Mouse (Mus musculus) spleen, adult 2 months (tissue): ENCODE results near the gene Igfbp5. TPM values are rescaled to one million over a fixed set of nuclear protein-coding genes. Genes with fewer than 3 reads are reported as not detected.

Experiments used
- DNase-seq, 2 experiments: peaks; one replicate each; pipeline versions ENCODE4 v3.0.0 to v3.0.0-alpha.2; 2012 to 2021; ENCODE audit warnings: low spot score in 2 of 2, low read depth in 1 of 2
- H3K27ac ChIP-seq: fragments of 200-500 bp; 2 replicates; pipeline ENCODE4 v1.5.1; 2012; ENCODE audit warnings: low read length, inconsistent platforms; ENCODE audit not compliant: insufficient read depth
- H3K27me3 ChIP-seq: fragments of 200-500 bp; 2 replicates; pipeline ENCODE4 v1.6.1; 2012; ENCODE audit warnings: mild to moderate bottlenecking, moderate library complexity, low read length, inconsistent platforms; ENCODE audit not compliant: control insufficient read depth, insufficient read depth
- H3K36me3 ChIP-seq: fragments of 200-500 bp; 2 replicates; pipeline ENCODE4 v1.6.1; 2012; ENCODE audit warnings: mild to moderate bottlenecking, low read length, inconsistent platforms; ENCODE audit not compliant: control insufficient read depth, insufficient read depth
- H3K4me1 ChIP-seq: fragments of 200-500 bp; 2 replicates; pipeline ENCODE4 v1.6.1; 2011; ENCODE audit warnings: inconsistent platforms; ENCODE audit not compliant: control insufficient read depth, insufficient read depth, insufficient read length
- H3K4me3 ChIP-seq: fragments of 200-500 bp; 2 replicates; pipeline ENCODE4 v1.5.1; 2011; ENCODE audit warnings: mild to moderate bottlenecking, inconsistent platforms; ENCODE audit not compliant: insufficient read depth, insufficient read length; ENCODE audit errors: extremely low read depth
- CTCF ChIP-seq: fragments of 200-500 bp; IDR thresholded peaks from 2 replicates; pipeline ENCODE4 v1.5.1; 2011; ENCODE audit warnings: mild to moderate bottlenecking, inconsistent platforms; ENCODE audit not compliant: insufficient read depth, insufficient read length, insufficient replicate concordance; ENCODE audit errors: extremely low read depth
- POLR2A ChIP-seq: fragments of 200-500 bp; IDR thresholded peaks from 2 replicates; pipeline ENCODE4 v1.6.1; 2011; ENCODE audit warnings: low read depth, low read length, inconsistent platforms
- WGBS: fragments of 180-500 bp; shearing (Covaris S2); methylation state at CpG from one replicate; pipeline ENCODE4 v1.1.7; 2018; 5-methylcytosine and 5-hydroxymethylcytosine counted together
- polyA plus RNA-seq: library from polyadenylated mRNA; depleted of rRNA; stranded (reverse); fragments of >200 nt; gene quantifications from 2 replicates; pipeline ENCODE4 v1.2.3, GENCODE M21; 2012

Igfbp5 gene
- polyA plus RNA-seq, 1 experiment, result 8.8 TPM

DNA sequence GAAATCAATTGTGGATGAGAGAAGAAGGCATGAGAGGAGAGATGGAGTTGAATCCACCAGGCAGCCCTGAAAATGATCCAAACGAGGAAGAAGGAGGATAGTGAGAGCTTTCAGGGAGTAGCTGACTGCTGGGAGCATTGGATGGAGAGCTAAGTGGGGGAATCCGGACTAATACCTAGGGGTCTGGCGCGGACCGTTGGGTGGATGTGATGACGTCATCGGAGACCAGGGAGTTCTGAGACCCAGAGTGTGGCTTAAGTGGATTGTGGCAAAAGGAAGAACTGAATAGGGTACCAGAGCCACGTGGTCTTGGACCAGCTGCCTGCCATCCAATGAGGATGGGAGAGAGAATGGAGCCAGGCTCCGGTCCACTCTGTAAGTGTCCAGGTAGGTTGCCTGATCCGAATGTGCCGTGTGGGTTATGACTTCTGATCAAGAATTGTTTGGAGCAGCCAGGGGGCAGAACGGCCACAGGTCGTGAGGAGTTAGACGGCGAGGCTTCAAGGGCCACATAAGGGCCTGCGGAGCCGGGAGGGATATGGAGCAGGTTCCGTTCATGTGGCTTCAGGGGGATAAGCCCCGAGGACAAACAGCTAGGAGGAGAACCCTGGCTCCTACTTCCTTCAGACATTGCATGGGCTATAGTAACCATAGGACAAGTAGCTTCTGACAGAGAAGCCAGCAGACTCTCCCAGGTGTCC is 18.3 kb downstream of the Igfbp5 start:
- Histone ChIP-seq H3K27me3 (no peaks in the 10 kb centered on the region), H3K4me3 (no peak overlapping the region)

DNA sequence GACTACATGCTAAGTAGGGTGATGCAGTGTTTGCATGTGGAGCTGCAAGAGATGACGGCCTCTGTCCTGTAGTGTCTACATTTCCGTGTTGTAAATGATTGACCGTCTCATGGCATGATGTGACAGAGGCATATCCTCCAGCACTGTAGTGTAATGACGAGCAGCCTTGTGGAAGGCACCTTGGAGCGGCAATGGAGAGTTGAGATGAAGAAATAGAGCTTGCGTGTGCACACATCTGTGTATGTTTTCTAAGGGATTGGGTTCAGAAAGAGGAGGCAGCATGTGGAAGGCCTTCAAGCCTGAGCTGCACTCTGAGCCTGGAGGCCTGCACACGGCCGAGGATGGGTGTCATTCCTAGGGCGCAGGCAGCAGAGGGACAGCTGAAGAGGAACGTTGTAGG is 19.0 kb downstream of the Igfbp5 start:
- DNase-seq, result no peak
- no peak for TF ChIP-seq POLR2A
- no peak for TF ChIP-seq CTCF
- no peaks in the 10 kb centered on the region for H3K4me1 ChIP-seq
- no peak overlapping the region for H3K27ac ChIP-seq
- no peaks in the 10 kb centered on the region for H3K27me3 ChIP-seq
- WGBS, result 86% methylated on average over 10 of the region's 10 CpGs
- H3K4me3 ChIP-seq, result no peak overlapping the region
- no peaks in the 10 kb centered on the region for H3K36me3 ChIP-seq

More for the DNA sequence above, 18.3 kb downstream of the Igfbp5 start:
- Histone ChIP-seq H3K36me3 (no peaks in the 10 kb centered on the region), H3K4me1 (no peaks in the 10 kb centered on the region), H3K27ac (no peak overlapping the region)
- 84% methylated on average over 19 of the region's 19 CpGs for WGBS
- TF ChIP-seq POLR2A, result no peak
- no peak for TF ChIP-seq CTCF
- no peak for DNase-seq

DNA sequence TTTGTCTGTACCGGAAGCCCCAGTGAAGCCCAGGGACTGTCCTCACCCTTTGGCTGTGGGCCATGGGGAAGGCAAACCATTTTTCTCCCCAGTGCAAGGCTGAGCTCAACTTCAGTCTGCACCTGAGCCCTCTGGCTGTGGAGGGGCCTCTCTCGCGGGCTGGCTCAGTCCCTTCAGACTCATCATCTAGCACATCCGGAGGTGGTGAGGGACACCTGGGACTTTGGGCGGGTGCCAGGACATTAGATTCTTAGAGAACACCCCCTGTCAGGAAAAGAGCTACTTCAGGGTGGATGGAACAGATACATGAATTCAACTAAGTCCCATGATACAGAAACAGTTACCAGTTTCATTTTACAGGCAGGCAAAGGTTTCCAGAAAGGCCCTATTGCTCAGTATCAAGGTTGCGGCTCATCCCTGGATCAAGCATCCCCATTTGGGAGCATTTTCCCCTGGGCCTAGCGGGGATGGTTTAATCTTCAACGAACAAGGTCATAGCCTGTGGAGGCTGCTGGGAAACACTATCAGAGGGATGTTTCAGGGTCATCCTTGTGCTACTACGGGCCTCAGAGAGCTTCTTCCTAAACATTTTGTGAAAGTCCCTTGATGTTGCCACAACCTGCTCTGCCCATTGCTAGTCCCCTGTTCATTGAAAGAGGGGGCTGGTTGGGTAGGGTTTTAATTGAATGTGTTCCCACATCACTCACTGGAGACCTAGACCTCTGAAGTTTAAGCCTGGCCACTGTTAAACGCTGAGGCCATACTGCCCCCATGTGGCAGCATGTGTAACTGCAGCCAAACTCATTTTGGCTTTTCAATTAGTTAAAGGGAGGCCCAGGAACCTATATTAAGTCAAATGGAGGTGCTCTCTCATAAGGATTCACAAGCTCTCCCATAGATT is 20.1 kb downstream of the Igfbp5 start:
- TF ChIP-seq POLR2A (no peak), CTCF (peak; percentile 67; the same call in 1 of the 2 replicates)
- 66% methylated on average over 10 of the region's 10 CpGs for WGBS
- Histone ChIP-seq H3K4me3 (no peak overlapping the region), H3K27ac (no peak overlapping the region), H3K27me3 (no peaks in the 10 kb centered on the region), H3K4me1 (no peaks in the 10 kb centered on the region), H3K36me3 (no peaks in the 10 kb centered on the region)
- no peak for DNase-seq

DNA sequence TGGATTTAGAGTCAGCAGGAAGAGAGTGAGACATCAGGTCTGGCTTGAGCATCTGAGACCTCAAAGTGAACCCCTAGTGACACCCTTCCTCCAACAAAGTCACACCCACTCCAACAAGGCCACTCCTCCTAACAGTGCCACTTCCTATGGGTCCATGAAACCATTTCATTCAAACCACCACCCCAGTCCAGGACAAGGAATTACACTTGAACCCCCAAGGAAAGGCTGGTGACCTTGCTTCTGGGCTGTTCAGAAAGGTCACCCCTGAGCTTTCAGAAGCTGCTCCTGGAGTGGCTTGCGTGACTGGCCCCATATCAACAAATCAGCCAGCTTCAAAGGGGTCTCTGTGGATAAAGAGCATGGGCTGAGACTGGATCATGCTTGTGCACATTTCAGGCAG is 20.9 kb downstream of the Igfbp5 start:
- DNase-seq, result no peak
- Histone ChIP-seq H3K4me3 (no peak overlapping the region), H3K27ac (no peak overlapping the region), H3K4me1 (no peaks in the 10 kb centered on the region), H3K36me3 (no peaks in the 10 kb centered on the region), H3K27me3 (no peaks in the 10 kb centered on the region)
- TF ChIP-seq CTCF (no peak), POLR2A (no peak)
- 94% methylated on average over 1 of the region's 1 CpGs for WGBS

DNA sequence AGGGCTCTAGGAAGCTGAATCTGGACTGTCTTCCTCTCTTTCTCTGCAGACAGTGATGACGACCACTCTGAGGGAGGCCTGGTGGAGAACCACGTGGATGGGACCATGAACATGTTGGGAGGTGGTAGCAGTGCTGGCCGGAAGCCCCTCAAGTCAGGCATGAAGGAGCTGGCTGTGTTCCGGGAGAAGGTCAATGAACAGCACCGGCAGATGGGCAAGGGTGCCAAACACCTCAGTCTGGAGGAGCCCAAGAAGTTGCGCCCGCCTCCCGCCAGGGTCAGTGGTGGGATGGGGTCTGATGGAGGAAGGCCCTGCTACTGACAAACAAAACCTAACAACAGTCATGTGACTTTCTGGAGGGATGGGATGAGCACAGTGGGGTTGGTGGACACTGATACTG is 25.6 kb downstream of the Igfbp5 start:
- no peak for DNase-seq
- H3K27me3 ChIP-seq, result no peaks in the 10 kb centered on the region
- H3K4me3 ChIP-seq, result no peak overlapping the region
- H3K4me1 ChIP-seq, result no peaks in the 10 kb centered on the region
- no peak overlapping the region for H3K27ac ChIP-seq
- TF ChIP-seq CTCF (no peak), POLR2A (no peak)
- H3K36me3 ChIP-seq, result no peaks in the 10 kb centered on the region
- WGBS, result 87% methylated on average over 8 of the region's 8 CpGs

DNA sequence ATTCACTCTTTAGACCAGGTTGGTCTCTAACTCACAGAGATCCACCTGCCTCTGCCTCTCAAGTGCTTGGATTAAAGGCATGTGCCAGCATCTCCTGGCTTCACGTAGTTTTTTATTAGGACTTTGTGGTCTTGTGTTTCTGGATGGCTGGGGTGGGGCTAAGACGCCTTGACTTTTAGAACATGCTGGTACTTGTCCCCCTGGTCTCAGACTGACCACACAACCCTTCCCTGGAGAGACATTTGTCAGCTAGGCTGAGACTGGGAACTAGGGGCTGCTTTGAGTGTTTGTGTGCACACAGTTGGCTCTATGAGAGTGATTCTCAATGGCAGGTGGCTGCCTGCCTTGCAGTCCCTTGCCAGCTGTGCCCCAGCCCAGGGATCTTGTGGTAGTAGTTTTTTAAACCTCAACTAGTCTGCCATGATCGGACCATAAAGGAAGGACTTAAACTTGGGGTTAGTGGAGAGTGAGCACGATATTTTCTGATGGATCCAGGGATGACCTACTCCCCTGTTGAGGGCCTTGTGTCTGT is 26.8 kb downstream of the Igfbp5 start:
- no peaks in the 10 kb centered on the region for H3K27me3 ChIP-seq
- no peaks in the 10 kb centered on the region for H3K4me1 ChIP-seq
- H3K4me3 ChIP-seq, result no peak overlapping the region
- WGBS, result 83% methylated on average over 4 of the region's 4 CpGs
- no peak for DNase-seq
- no peaks in the 10 kb centered on the region for H3K36me3 ChIP-seq
- no peak overlapping the region for H3K27ac ChIP-seq
- TF ChIP-seq POLR2A (no peak), CTCF (no peak)
